Mouse (Mus musculus) CH12.LX (cell line): ENCODE results near the gene Osbp. TPM values are rescaled to one million over a fixed set of nuclear protein-coding genes. Genes with fewer than 3 reads are reported as not detected.

Source experiments
- DNase-seq: peaks from one replicate; pipeline ENCODE4 v3.0.0-alpha.2; 2013; ENCODE audit errors: extremely low read depth
- H3K27ac ChIP-seq: 2 replicates; pipeline ENCODE4 v1.5.1; 2012; ENCODE audit warnings: low read depth, mild to moderate bottlenecking, control low read depth, moderate library complexity; ENCODE audit not compliant: insufficient read depth
- H3K27me3 ChIP-seq: replicated peaks from 2 replicates; pipeline ENCODE3; 2012; ENCODE audit warnings: inconsistent platforms
- H3K36me3 ChIP-seq, 2 experiments: replicated peaks in 1 of 2; 2 replicates each; pipeline versions ENCODE3 to v1.6.1; 2012; ENCODE audit warnings: inconsistent platforms in 1 of 2, low read length in 1 of 2, mild to moderate bottlenecking in 1 of 2, mixed read lengths in 1 of 2, moderate library complexity in 1 of 2; ENCODE audit not compliant: control insufficient read depth in 1 of 2, insufficient read depth in 1 of 2
- H3K4me1 ChIP-seq, 2 experiments: 2 replicates each; pipeline ENCODE4 v1.6.1; 2012; ENCODE audit warnings: inconsistent platforms in 1 of 2, moderate library complexity in 1 of 2; ENCODE audit not compliant: insufficient read depth in 2 of 2, control insufficient read depth in 1 of 2
- H3K4me2 ChIP-seq: 2 replicates; pipeline ENCODE4 v1.6.1; 2012; ENCODE audit warnings: low read depth, mild to moderate bottlenecking, control low read depth; ENCODE audit not compliant: poor library complexity, insufficient read depth, severe bottlenecking
- H3K4me3 ChIP-seq, 3 experiments: fragments of 150-350 bp in 1 of 3; sonication (generic) in 1 of 3; replicated peaks in 1 of 3; 2 replicates each; pipeline versions ENCODE3 to v1.5.1; 2011 to 2012; ENCODE audit warnings: low read depth in 2 of 3, low read length in 2 of 3, mild to moderate bottlenecking in 2 of 3, moderate library complexity in 2 of 3, control low read depth in 1 of 3, improper control_type of control experiment in 1 of 3, inconsistent platforms in 1 of 3, mixed read lengths in 1 of 3; ENCODE audit not compliant: poor library complexity in 1 of 3
- H3K79me2 ChIP-seq: replicated peaks from 2 replicates; pipeline ENCODE4 v1.6.1; 2012; ENCODE audit warnings: mild to moderate bottlenecking, moderate library complexity; ENCODE audit not compliant: control insufficient read depth, poor library complexity, insufficient read depth, severe bottlenecking; ENCODE audit errors: extremely low read depth
- H3K9ac ChIP-seq: 2 replicates; pipeline ENCODE4 v1.6.1; 2012; ENCODE audit warnings: low read depth, mild to moderate bottlenecking, control low read depth, moderate library complexity; ENCODE audit not compliant: insufficient read depth
- H3K9me3 ChIP-seq: replicated peaks from 2 replicates; pipeline ENCODE3; 2012; ENCODE audit warnings: low read length, inconsistent platforms, mixed read lengths
- BHLHE40 ChIP-seq: IDR thresholded peaks from 2 replicates; pipeline ENCODE4 v1.6.1; 2011; ENCODE audit warnings: mild to moderate bottlenecking, low read depth, low read length, improper control_type of control experiment
- CHD2 ChIP-seq: IDR thresholded peaks from 2 replicates; pipeline ENCODE4 v1.6.1; 2011; ENCODE audit warnings: low read length, improper control_type of control experiment
- CTCF ChIP-seq, 2 experiments: IDR thresholded peaks in 1 of 2; conservative IDR thresholded peaks in 1 of 2; 2 replicates each; pipeline ENCODE4 v1.5.1; 2011 to 2012; ENCODE audit warnings: low read depth in 2 of 2, low read length in 2 of 2, improper control_type of control experiment in 1 of 2, inconsistent platforms in 1 of 2, mild to moderate bottlenecking in 1 of 2, moderate library complexity in 1 of 2
- EP300 ChIP-seq: IDR thresholded peaks from 2 replicates; pipeline ENCODE4 v1.6.1; 2011; ENCODE audit warnings: low read length, improper control_type of control experiment
- ETS1 ChIP-seq: conservative IDR thresholded peaks from 2 replicates; pipeline ENCODE4 v1.6.1; 2012; ENCODE audit warnings: low read depth, mild to moderate bottlenecking, inconsistent platforms, low read length, improper control_type of control experiment, moderate library complexity
- GABPA ChIP-seq: IDR thresholded peaks from 2 replicates; pipeline ENCODE4 v1.6.1; 2012; ENCODE audit warnings: low read depth, low read length, improper control_type of control experiment, inconsistent platforms; ENCODE audit not compliant: insufficient replicate concordance
- KAT2A ChIP-seq: IDR thresholded peaks from 2 replicates; pipeline ENCODE4 v1.6.1; 2012; ENCODE audit warnings: low read length, improper control_type of control experiment, inconsistent platforms; ENCODE audit not compliant: insufficient replicate concordance
- MAFK ChIP-seq: IDR thresholded peaks from 2 replicates; pipeline ENCODE4 v1.6.1; 2011; ENCODE audit warnings: low read length, improper control_type of control experiment; ENCODE audit not compliant: insufficient replicate concordance
- MEF2A ChIP-seq: IDR thresholded peaks from 2 replicates; pipeline ENCODE4 v1.6.1; 2014; ENCODE audit warnings: low read depth, mild to moderate bottlenecking, inconsistent platforms, low read length, improper control_type of control experiment, borderline replicate concordance
- MXI1 ChIP-seq: IDR thresholded peaks from 2 replicates; pipeline ENCODE4 v1.6.1; 2011; ENCODE audit warnings: mild to moderate bottlenecking, low read depth, low read length, improper control_type of control experiment
- NELFE ChIP-seq: IDR thresholded peaks from 2 replicates; pipeline ENCODE4 v1.6.1; 2011; ENCODE audit warnings: low read depth, low read length, improper control_type of control experiment
- NRF1 ChIP-seq: IDR thresholded peaks from 2 replicates; pipeline ENCODE4 v1.6.1; 2014; ENCODE audit warnings: low read depth, mild to moderate bottlenecking, inconsistent platforms, low read length, improper control_type of control experiment, moderate library complexity
- PAX5 ChIP-seq: IDR thresholded peaks from 2 replicates; pipeline ENCODE4 v1.6.1; 2012; ENCODE audit warnings: low read length, inconsistent platforms, mixed read lengths
- POLR2AphosphoS2 ChIP-seq: IDR thresholded peaks from 2 replicates; pipeline ENCODE4 v1.6.1; 2011; ENCODE audit warnings: low read depth, low read length, improper control_type of control experiment
- RAD21 ChIP-seq: IDR thresholded peaks from 2 replicates; pipeline ENCODE4 v1.6.1; 2011; ENCODE audit warnings: low read depth, mild to moderate bottlenecking, low read length, improper control_type of control experiment, moderate library complexity
- SIN3A ChIP-seq: IDR thresholded peaks from 2 replicates; pipeline ENCODE4 v1.6.1; 2012; ENCODE audit warnings: low read length, improper control_type of control experiment, inconsistent platforms
- SMC3 ChIP-seq: IDR thresholded peaks from 2 replicates; pipeline ENCODE4 v1.6.1; 2011; ENCODE audit warnings: low read depth, low read length, improper control_type of control experiment
- TCF12 ChIP-seq: IDR thresholded peaks from 2 replicates; pipeline ENCODE4 v1.6.1; 2014; ENCODE audit warnings: low read depth, mild to moderate bottlenecking, inconsistent platforms, low read length, improper control_type of control experiment
- USF2 ChIP-seq: conservative IDR thresholded peaks from 2 replicates; pipeline ENCODE4 v1.6.1; 2011; ENCODE audit warnings: low read depth, low read length, improper control_type of control experiment
- ZKSCAN1 ChIP-seq: IDR thresholded peaks from 2 replicates; pipeline ENCODE4 v1.6.1; 2012; ENCODE audit warnings: low read depth, inconsistent platforms, low read length, improper control_type of control experiment, borderline replicate concordance
- ZMIZ1 ChIP-seq: IDR thresholded peaks from 2 replicates; pipeline ENCODE4 v1.6.1; 2012; ENCODE audit warnings: low read depth, mild to moderate bottlenecking, inconsistent platforms, low read length, improper control_type of control experiment
- dilution Hi-C: fragments of 300-500 bp; cut with MboI; formaldehyde crosslinking; loops from 2 replicates; pipeline ENCODE4 v1.14.3; 2020; ENCODE audit warnings: low sequenced_read_pairs; ENCODE audit not compliant: extremely low pct_unique_long_range_greater_than_20kb, extremely low pct_ligation_motif_present
- in situ Hi-C: fragments of 300-500 bp; cut with MboI; formaldehyde crosslinking; loops from 3 replicates; pipeline ENCODE4 v1.14.3; 2019; ENCODE audit warnings: low sequenced_read_pairs, low pct_ligation_motif_present, low pct_unique_long_range_greater_than_20kb, mixed read lengths
- polyA plus RNA-seq: library from polyadenylated mRNA; unstranded; fragments of >175 nt; gene quantifications from 2 replicates; pipeline ENCODE4 v1.2.1, GENCODE M21; 2012; ENCODE audit warnings: low read depth; ENCODE audit not compliant: insufficient read length
- total RNA-seq, 2 experiments: library from RNA; depleted of rRNA; stranded (reverse); fragments of 300-350 nt in 1 of 2; fragments of >200 nt in 1 of 2; gene quantifications; 2 replicates each; pipeline ENCODE4 v1.2.3; 2012 to 2014

Osbp gene
- total and polyA plus RNA-seq, 3 experiments = 20.6 to 25.0 (median 21.4) TPM

DNA sequence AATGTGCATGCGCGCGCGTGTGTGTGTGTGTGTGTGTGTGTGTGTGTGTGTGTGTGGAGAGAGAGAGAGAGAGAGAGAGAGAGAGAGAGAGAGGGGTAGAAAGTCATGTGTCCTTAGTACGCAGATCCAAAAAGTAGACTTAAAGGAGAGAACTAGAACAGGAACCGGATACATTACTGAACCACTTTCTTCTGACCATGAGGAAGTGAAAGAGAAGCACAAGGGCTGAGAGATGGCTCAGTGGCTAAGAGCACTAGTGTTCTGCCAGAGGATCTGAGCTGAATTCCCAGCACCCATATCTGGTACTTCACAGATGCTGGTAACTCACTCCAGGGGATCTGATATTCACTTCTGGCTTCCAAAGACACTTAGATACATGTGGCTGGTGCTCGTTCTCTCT lies 23.6 kb downstream of the Osbp start (continued):
- TF ChIP-seq NELFE (no peak), MXI1 (no peak), RAD21 (no peak), CHD2 (no peak), SIN3A (no peak), NRF1 (no peak)

DNA sequence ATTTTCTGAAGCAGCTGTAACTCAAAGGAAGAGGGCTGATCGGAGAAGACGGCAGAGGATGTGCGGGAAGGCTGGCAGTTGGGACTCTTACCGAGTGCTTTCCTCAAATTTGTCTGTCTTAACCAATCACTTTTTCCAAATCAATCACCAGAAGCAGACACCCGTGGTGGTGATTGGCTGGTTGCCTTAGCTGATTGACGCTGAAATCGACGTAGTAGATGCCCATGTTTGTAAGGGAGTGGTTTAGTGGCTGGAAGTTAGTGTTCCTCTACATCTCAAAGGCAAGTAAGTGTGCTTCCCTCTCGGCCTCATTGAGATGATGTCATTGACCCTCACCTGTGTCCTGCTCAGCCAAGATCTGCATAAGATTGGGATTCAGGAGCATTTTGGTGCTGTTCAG lies 26.3 kb downstream of the Osbp start:
- Histone ChIP-seq H3K27ac (no peak overlapping the region), H3K9me3 (no peaks in the 10 kb centered on the region), H3K9ac (no peak overlapping the region), H3K79me2 (no peaks in the 10 kb centered on the region), H3K4me1 (peaks cover 0 to 18% of the 10 kb centered on the region in 2 experiments; a peak in 2 of 4 replicates), H3K4me2 (no peak overlapping the region), H3K36me3 (peaks cover 55 to 71% of the 10 kb centered on the region in 2 experiments), H3K4me3 (no peak overlapping the region), H3K27me3 (no peaks in the 10 kb centered on the region)
- dilution Hi-C loops (no loop called here), in situ Hi-C loops (no loop called here)
- TF ChIP-seq MAFK = no peak
- TF ChIP-seq TCF12 = no peak
- TF ChIP-seq SIN3A = no peak
- no peak for TF ChIP-seq ETS1
- no peak for TF ChIP-seq ZKSCAN1
- TF ChIP-seq SMC3 = no peak
- TF ChIP-seq RAD21 = no peak
- no peak for TF ChIP-seq CHD2
- TF ChIP-seq ZMIZ1 = no peak
- no peak for TF ChIP-seq USF2
- no peak for TF ChIP-seq MEF2A
- TF ChIP-seq BHLHE40 = no peak
- TF ChIP-seq KAT2A = no peak
- DNase-seq = no peak

DNA sequence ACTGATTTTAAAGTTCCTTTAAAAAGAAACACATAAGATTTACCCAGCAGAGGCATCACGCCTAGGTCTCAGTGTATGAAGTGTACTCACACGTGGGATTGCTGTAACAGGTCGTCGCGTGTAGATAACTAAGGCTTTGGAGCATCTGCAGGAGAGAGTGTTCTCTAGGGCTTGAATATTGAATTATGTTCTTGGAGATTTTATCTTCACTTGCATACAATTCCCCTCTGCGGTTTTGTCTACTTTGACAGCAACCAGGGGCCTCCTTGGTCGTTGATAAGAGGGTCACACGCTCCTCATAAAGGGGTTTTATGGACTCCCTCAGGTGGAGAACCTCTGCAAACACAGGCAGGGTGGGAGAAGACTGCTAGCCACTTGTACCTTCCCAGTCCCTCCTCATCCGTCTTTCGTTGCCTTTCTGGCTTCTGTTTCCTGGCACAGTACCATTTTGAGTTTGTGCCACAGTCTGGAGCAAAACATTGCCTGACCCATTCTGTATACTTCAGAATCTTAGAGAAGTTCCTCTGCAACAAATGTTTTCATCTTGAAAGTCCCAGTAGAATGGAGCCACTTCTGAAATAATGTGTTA lies 26.8 kb downstream of the Osbp start:
- Histone ChIP-seq H3K4me3 (no peak overlapping the region), H3K4me2 (no peak overlapping the region), H3K9ac (no peak overlapping the region), H3K9me3 (no peaks in the 10 kb centered on the region), H3K4me1 (peaks cover 0 to 18% of the 10 kb centered on the region in 2 experiments; a peak in 2 of 4 replicates), H3K36me3 (peaks cover 52 to 66% of the 10 kb centered on the region in 2 experiments), H3K79me2 (no peaks in the 10 kb centered on the region), H3K27ac (no peak overlapping the region), H3K27me3 (no peaks in the 10 kb centered on the region)
- no peak for DNase-seq
- dilution Hi-C loops = no loop called here
- in situ Hi-C loops = no loop called here
- no peak for TF ChIP-seq SIN3A
- TF ChIP-seq PAX5 = no peak
- no peak for TF ChIP-seq KAT2A
- no peak for TF ChIP-seq POLR2AphosphoS2
- TF ChIP-seq GABPA = no peak
- no peak for TF ChIP-seq CTCF (conservative IDR thresholded peaks at IDR 0.05 in 1 of 2, IDR thresholded peaks at IDR 0.05 in 1 of 2; ENCODE audit: low read depth in 2 of 2, low read length in 2 of 2)
- no peak for TF ChIP-seq EP300
